Mouse (Mus musculus) liver, embryonic 14.5 days (tissue): ENCODE results near the gene Fbln2.

Experiments used
- CTCF ChIP-seq: IDR thresholded peaks from 2 replicates; pipeline ENCODE4 v1.5.1; 2016; ENCODE audit warnings: antibody characterized with exemption, low read depth, control low read depth
- EP300 ChIP-seq: IDR thresholded peaks from 2 replicates; pipeline ENCODE4 v1.6.1; 2016; ENCODE audit warnings: antibody characterized with exemption, low read depth

DNA sequence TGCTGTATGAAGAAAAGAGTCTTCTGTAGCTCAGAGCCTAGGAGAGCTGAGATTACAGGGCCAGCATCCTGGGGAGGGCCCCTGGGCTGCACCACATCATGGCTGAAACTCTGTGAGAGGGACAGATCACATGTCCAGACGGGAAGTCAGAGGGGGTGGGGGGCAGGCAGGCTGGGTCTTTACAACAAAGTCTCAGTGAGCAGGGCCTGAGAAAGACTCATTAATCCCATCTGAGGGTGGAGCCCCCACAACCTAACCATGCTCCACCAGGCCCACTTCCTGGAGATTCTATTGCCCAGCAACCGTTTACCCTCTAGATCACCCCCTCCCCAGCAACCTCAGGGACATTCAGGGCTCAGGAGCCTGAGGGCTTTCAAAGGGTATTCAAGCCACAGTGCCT lies 2.5 kb upstream of the Fbln2 start:
- TF ChIP-seq CTCF (no peak), EP300 (no peak)
